Comparison of ENCODE assay signal across 8 mouse cellular contexts in the genomic region with DNA sequence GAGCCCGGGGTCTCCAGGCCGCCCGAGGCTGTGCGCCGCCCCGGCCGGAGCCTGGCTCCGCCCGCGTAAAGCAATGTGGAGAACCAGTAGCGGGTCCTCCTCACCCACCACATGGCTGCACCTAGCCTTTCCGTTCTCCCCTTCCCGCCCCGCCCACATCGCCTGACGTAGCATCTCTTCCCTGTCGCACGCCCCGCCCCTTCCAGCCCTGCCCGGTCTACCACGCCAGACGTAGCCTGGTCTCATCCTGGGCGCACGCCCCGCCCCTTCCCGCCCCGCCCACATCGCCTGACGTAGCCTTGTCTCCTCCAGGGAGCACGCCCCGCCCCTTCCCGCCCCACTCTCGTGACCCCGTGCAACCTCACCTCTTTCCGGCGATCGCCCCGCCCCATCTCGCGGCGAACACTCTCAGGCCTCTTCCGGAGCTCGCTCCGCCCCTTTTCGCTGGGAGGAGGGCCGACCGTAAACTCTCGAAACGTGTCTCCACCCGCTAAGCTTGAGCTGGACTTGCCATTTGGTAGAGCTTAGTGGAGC. TPM values are rescaled to one million over a fixed set of nuclear protein-coding genes. Genes with fewer than 3 reads are reported as not detected.
DNase-seq lines count a peak whose midpoint lies in the region; ATAC-seq and TF ChIP-seq lines count a peak whose summit lies in the region.

TSS of gene Spata5 (plus strand) at position 439 of the 534 bp plus-strand sequence.

- no peak for TF ChIP-seq RAD21 in MEL (IDR thresholded peaks at IDR 0.05; ENCODE audit: low read depth, low read length)

- peaks cover 2 to 6% of the 10 kb centered on the region in 2 experiments; a peak in 1 of 4 replicates for H3K4me1 ChIP-seq in MEL (ENCODE audit: control insufficient read depth in 1 of 2, insufficient read depth in 2 of 2, low read length in 2 of 2)
- H3K4me1 ChIP-seq in cerebellum, adult 2 months (ENCODE audit: control insufficient read depth, insufficient read depth, low read length) = peaks cover 4% of the 10 kb centered on the region; the same call in 1 of the 2 replicates
- H3K4me1 ChIP-seq in forebrain, postnatal 0 days (ENCODE audit: insufficient read depth) = peaks cover 4% of the 10 kb centered on the region
- peaks cover 18% of the 10 kb centered on the region for H3K4me1 ChIP-seq in lung, embryonic 15.5 days

- peak within 1 kb of the TSS; percentile 94 to 95 for H3K4me3 ChIP-seq in MEL (ENCODE audit: control insufficient read depth in 1 of 2, insufficient read depth in 1 of 2, low read depth in 2 of 2, low read length in 2 of 2)
- H3K4me3 ChIP-seq in cerebellum, adult 2 months (replicated peaks; ENCODE audit: insufficient read depth, low read depth, low read length) = peak within 1 kb of the TSS; percentile 94
- H3K4me3 ChIP-seq in forebrain, postnatal 0 days (ENCODE audit: low read depth, low read length) = peak within 1 kb of the TSS; percentile 96
- peak within 1 kb of the TSS; percentile 99 for H3K4me3 ChIP-seq in lung, embryonic 15.5 days

- H3K27ac ChIP-seq in MEL (ENCODE audit: control insufficient read depth, low read depth, low read length) = peak within 1 kb of the TSS; percentile 88
- H3K27ac ChIP-seq in cerebellum, adult 2 months (ENCODE audit: insufficient read depth, low read length) = peak within 1 kb of the TSS; percentile 85
- H3K27ac ChIP-seq in forebrain, postnatal 0 days (ENCODE audit: low read depth, low read length) = peak within 1 kb of the TSS; percentile 96
- H3K27ac ChIP-seq in lung, embryonic 15.5 days = peak within 1 kb of the TSS; percentile 93

- peak; percentile 80 to 84 for TF ChIP-seq POLR2A in MEL (IDR thresholded peaks at IDR 0.05; ENCODE audit: control insufficient read depth in 1 of 2, insufficient read depth in 1 of 2, low read depth in 1 of 2, low read length in 2 of 2, poor library complexity in 1 of 2)
- peak; percentile 76; the same call in 1 of the 2 replicates for TF ChIP-seq POLR2A in cerebellum, adult 2 months (IDR thresholded peaks at IDR 0.05; ENCODE audit: borderline replicate concordance, insufficient read depth, low read length)

- peak; percentile 99 for DNase-seq in MEL (ENCODE audit: low read depth, low spot score)
- DNase-seq in cerebellum, adult 2 months = peak; percentile 97 to 99
- DNase-seq in forebrain, postnatal 0 days = peak; percentile 100
- peak; percentile 98 for DNase-seq in heart, postnatal 4 days
- peak; percentile 95 to 96 for DNase-seq in layer of hippocampus, adult 8-10 months (ENCODE audit: low spot score in 2 of 2)
- DNase-seq in ovary, adult 18-20 months (ENCODE audit: low spot score) = peak; percentile 98
- peak; percentile 100 for DNase-seq in thymus, postnatal 0 days (ENCODE audit: low spot score)

- ATAC-seq in forebrain, postnatal 0 days = peak; percentile 92
- ATAC-seq in lung, embryonic 15.5 days (ENCODE audit: borderline replicate concordance, extremely low read depth, low FRiP score, low TSS enrichment) = peak; percentile 95

- peak within 1 kb of the TSS; percentile 80 for H3K4me2 ChIP-seq in forebrain, postnatal 0 days (ENCODE audit: low read depth)
- H3K4me2 ChIP-seq in lung, embryonic 15.5 days = peak within 1 kb of the TSS; percentile 79

- WGBS in cerebellum, adult 2 months = under 1% methylated on average over 45 of the region's 50 CpGs
- 3% methylated on average over 50 of the region's 50 CpGs for WGBS in forebrain, postnatal 0 days
- WGBS in lung, embryonic 15.5 days = under 1% methylated on average over 47 of the region's 50 CpGs

- no peak for TF ChIP-seq EP300 in MEL (IDR thresholded peaks at IDR 0.05; ENCODE audit: low read depth in 1 of 2, low read length in 2 of 2)

- H3K27me3 ChIP-seq in MEL (ENCODE audit: control insufficient read depth in 1 of 2, insufficient read depth in 2 of 2, low read length in 2 of 2) = no peaks in the 10 kb centered on the region
- no peaks in the 10 kb centered on the region for H3K27me3 ChIP-seq in cerebellum, adult 2 months (ENCODE audit: control insufficient read depth, insufficient read depth, low read length)
- no peaks in the 10 kb centered on the region for H3K27me3 ChIP-seq in forebrain, postnatal 0 days (ENCODE audit: insufficient read depth, low read length)
- H3K27me3 ChIP-seq in lung, embryonic 15.5 days = no peaks in the 10 kb centered on the region

- no peak for TF ChIP-seq CTCF in MEL (IDR thresholded peaks at IDR 0.05 in 2 of 3, conservative IDR thresholded peaks at IDR 0.05 in 1 of 3; ENCODE audit: control insufficient read depth in 1 of 3, insufficient read depth in 1 of 3, low read depth in 2 of 3, low read length in 3 of 3, poor library complexity in 1 of 3, severe bottlenecking in 1 of 3)
- TF ChIP-seq CTCF in cerebellum, adult 2 months (IDR thresholded peaks at IDR 0.05; ENCODE audit: borderline replicate concordance, insufficient read depth, low read depth, low read length) = no peak
- no peak; the same call in 1 of the 2 replicates for TF ChIP-seq CTCF in forebrain, postnatal 0 days (IDR thresholded peaks at IDR 0.05; ENCODE audit: low read depth)

- peaks cover 3 to 12% of the 10 kb centered on the region in 2 experiments; a peak in 3 of 4 replicates for H3K36me3 ChIP-seq in MEL (ENCODE audit: control insufficient read depth in 1 of 2, insufficient read depth in 2 of 2, low read length in 2 of 2)
- no peaks in the 10 kb centered on the region for H3K36me3 ChIP-seq in forebrain, postnatal 0 days (ENCODE audit: insufficient read depth)
- H3K36me3 ChIP-seq in lung, embryonic 15.5 days = no peaks in the 10 kb centered on the region

- no peaks in the 10 kb centered on the region for H3K9me3 ChIP-seq in MEL (replicated peaks; ENCODE audit: insufficient read depth, low read length)
- no peaks in the 10 kb centered on the region for H3K9me3 ChIP-seq in forebrain, postnatal 0 days (ENCODE audit: low read length)
- H3K9me3 ChIP-seq in lung, embryonic 15.5 days = no peaks in the 10 kb centered on the region

- peak within 1 kb of the TSS; percentile 98 for H3K9ac ChIP-seq in MEL (ENCODE audit: control insufficient read depth, low read depth, low read length, poor library complexity, severe bottlenecking)
- H3K9ac ChIP-seq in forebrain, postnatal 0 days = peak within 1 kb of the TSS; percentile 84
- H3K9ac ChIP-seq in lung, embryonic 15.5 days = peak within 1 kb of the TSS; percentile 77

- H3K79me2 ChIP-seq in MEL (ENCODE audit: control insufficient read depth, insufficient read depth, low read length, poor library complexity) = peaks cover 35% of the 10 kb centered on the region

TF ChIP-seq in MEL, 35 proteins besides CTCF, POLR2A, EP300 and RAD21 (continues in another document):
- TF ChIP-seq POLR2AphosphoS5 (IDR thresholded peaks at IDR 0.05; ENCODE audit: borderline replicate concordance, low read depth, low read length) (no peak), GATA1 (IDR thresholded peaks at IDR 0.05; ENCODE audit: low read depth, low read length) (no peak), MYC (IDR thresholded peaks at IDR 0.05; ENCODE audit: low read depth, low read length) (no peak; the same call in 1 of the 2 replicates), CHD2 (IDR thresholded peaks at IDR 0.05; ENCODE audit: low read length) (no peak), KAT2A (conservative IDR thresholded peaks at IDR 0.05; ENCODE audit: low read depth, low read length) (no peak), POLR2AphosphoS2 (IDR thresholded peaks at IDR 0.05; ENCODE audit: low read length) (peak; percentile 56; the same call in 1 of the 2 replicates), ETS1 (IDR thresholded peaks at IDR 0.05; ENCODE audit: low read depth, low read length) (no peak), MXI1 (IDR thresholded peaks at IDR 0.05; ENCODE audit: low read depth, low read length) (peak; percentile 12; the same call in 1 of the 2 replicates), USF1 (IDR thresholded peaks at IDR 0.05; ENCODE audit: low read depth, low read length) (peak; percentile 69), ZKSCAN1 (IDR thresholded peaks at IDR 0.05; ENCODE audit: low read depth, low read length) (no peak), MAX (IDR thresholded peaks at IDR 0.05; ENCODE audit: low read length) (no peak; the same call in 1 of the 2 replicates), GABPA (IDR thresholded peaks at IDR 0.05; ENCODE audit: low read depth, low read length) (no peak), MEF2A (IDR thresholded peaks at IDR 0.05; ENCODE audit: extremely low read depth, insufficient replicate concordance, low read depth, low read length, poor library complexity, severe bottlenecking) (no peak), ZNF384 (IDR thresholded peaks at IDR 0.05; ENCODE audit: low read depth, low read length) (no peak), NELFE (IDR thresholded peaks at IDR 0.05; ENCODE audit: low read depth, low read length) (peak; percentile 74; the same call in 1 of the 2 replicates), NRF1 (IDR thresholded peaks at IDR 0.05; ENCODE audit: insufficient read depth, low read depth, low read length, poor library complexity, severe bottlenecking) (no peak), SMC3 (IDR thresholded peaks at IDR 0.05; ENCODE audit: low read depth, low read length) (no peak), ELF1 (IDR thresholded peaks at IDR 0.05; ENCODE audit: low read depth, low read length) (peak; percentile 64), E2F4 (IDR thresholded peaks at IDR 0.05; ENCODE audit: borderline replicate concordance, low read depth, low read length) (0 out of 2 replicates have a peak, but pooled peaks have one; percentile 30), TCF12 (IDR thresholded peaks at IDR 0.05; ENCODE audit: low read depth, low read length) (no peak), TBP (IDR thresholded peaks at IDR 0.05; ENCODE audit: low read depth, low read length) (no peak), ZC3H11A (IDR thresholded peaks at IDR 0.05; ENCODE audit: low read depth, low read length) (no peak), BHLHE40 (IDR thresholded peaks at IDR 0.05; ENCODE audit: borderline replicate concordance, low read depth, low read length) (peak; percentile 92), MAFK (IDR thresholded peaks at IDR 0.05; ENCODE audit: borderline replicate concordance, low read depth, low read length) (no peak), HCFC1 (IDR thresholded peaks at IDR 0.05; ENCODE audit: low read depth, low read length) (no peak)

RNA-seq across cellular contexts. Expression of gene Spata5, which starts in this region (rescaled TPM):
- 67.6 and 73.2 TPM in 2 replicates for total RNA-seq in MEL (2012; rRNA removed)
- polyA plus RNA-seq in MEL (2012; ENCODE audit: insufficient read depth in 1 of 2, insufficient read length in 2 of 2, low read depth in 1 of 2, low replicate concordance in 2 of 2, missing spikeins in 1 of 2) = 10 to 100 TPM in 1 of 2 experiments, not detected in 1; 33.5 TPM
- polyA plus RNA-seq in cerebellum, adult 2 months (2012; rRNA removed) = 8.0 and 9.0 TPM in 2 replicates
- total RNA-seq in forebrain, postnatal 0 days (2014; rRNA removed) = 18.9 and 33.3 TPM in 2 replicates
- polyA plus RNA-seq in forebrain, postnatal 0 days (2015; fragmentation: Nextera tagmentation; extraction: Ambion mirVana) = 21.0 and 23.2 TPM in 2 replicates
- total RNA-seq in heart, postnatal 4 days (2021) = 10 to 100 TPM; 25.4 to 28.9 TPM
- 10 to 100 TPM; 21.9 to 28.1 (median 24.4) TPM for total RNA-seq in layer of hippocampus, adult 8-10 months (2022)
- polyA plus RNA-seq in lung, embryonic 15.5 days (2015; fragmentation: Nextera tagmentation; extraction: Ambion mirVana) = 31.5 and 34.8 TPM in 2 replicates
- 26.8 and 33.9 TPM in 2 replicates for polyA plus RNA-seq in thymus, postnatal 0 days (2015; fragmentation: Nextera tagmentation; extraction: Ambion mirVana)

Comparison
In these comparisons a context has a peak if more than half of its experiments do, and no peak if none do; other contexts are left out.
1. Peak in every context shown above with its lines: DNase-seq, ATAC-seq, H3K4me3 ChIP-seq and H3K27ac ChIP-seq.